Mouse (Mus musculus): ENCODE measurements around the gene Gpr137c. TPM values are rescaled to one million over a fixed set of nuclear protein-coding genes. Genes with fewer than 3 reads are reported as not detected.

Gpr137c gene
- polyA plus RNA-seq, 1 experiment from 2014 or later, result 1.8 TPM

DNA sequence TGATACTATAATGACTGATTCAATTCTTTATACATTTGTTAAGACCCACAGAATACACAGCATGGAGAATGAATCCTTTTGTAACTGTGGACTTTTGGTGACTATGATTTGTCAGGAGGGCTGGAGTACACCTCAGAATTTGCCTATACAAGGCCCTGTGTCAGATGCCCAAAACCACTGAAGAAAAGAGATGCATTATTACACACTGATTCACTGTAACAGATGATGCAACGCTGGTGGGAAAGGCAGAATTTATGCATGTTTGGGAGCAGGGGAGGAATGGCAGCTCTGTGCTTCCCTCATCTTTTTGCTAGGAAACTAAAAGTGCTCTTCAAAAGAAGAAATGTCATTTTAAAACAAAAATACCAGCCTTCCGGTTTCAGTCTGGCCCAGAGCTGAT is 28.5 kb upstream of the Gpr137c start:
- WGBS, result 73% methylated on average over 2 of the region's 2 CpGs
- Histone ChIP-seq H3K27me3 (replicated peaks; ENCODE audit: insufficient read depth, low read length) (no peaks in the 10 kb centered on the region), H3K36me3 (ENCODE audit: insufficient read depth, low read length) (no peaks in the 10 kb centered on the region), H3K4me3 (ENCODE audit: low read depth, low read length) (no peak overlapping the region), H3K27ac (ENCODE audit: low read length) (no peak overlapping the region), H3K9me3 (ENCODE audit: low read length) (no peaks in the 10 kb centered on the region), H3K4me1 (ENCODE audit: insufficient read depth, low read depth, low read length) (no peaks in the 10 kb centered on the region), H3K4me2 (replicated peaks; ENCODE audit: low read depth, low read length) (no peak overlapping the region), H3K9ac (replicated peaks; ENCODE audit: low read depth) (no peak overlapping the region)
- no peak for ATAC-seq
- no peak for DNase-seq (ENCODE audit: low spot score)
- no peak for TF ChIP-seq CTCF (IDR thresholded peaks at IDR 0.05)
- no peak for TF ChIP-seq EP300 (IDR thresholded peaks at IDR 0.05)

DNA sequence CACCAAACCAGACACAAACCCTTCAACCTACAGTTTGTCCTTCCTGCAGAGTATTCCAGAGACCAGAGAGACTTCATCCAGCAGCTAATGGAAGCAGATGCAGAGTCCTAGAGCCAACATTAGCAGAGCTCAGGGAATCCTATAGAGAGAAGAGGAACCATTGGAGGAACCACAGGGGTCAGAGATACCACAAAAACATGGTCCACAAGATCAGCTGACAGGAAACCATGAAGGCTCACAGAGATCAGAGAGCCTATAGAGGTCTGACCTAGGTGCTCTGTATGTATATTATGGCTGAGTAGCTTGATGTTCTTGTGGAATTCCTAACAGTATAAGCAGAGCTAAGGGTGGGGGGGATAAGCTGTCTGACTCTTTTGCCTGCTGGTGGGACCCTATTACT is 18.9 kb upstream of the Gpr137c start:
- no peak for ATAC-seq

DNA sequence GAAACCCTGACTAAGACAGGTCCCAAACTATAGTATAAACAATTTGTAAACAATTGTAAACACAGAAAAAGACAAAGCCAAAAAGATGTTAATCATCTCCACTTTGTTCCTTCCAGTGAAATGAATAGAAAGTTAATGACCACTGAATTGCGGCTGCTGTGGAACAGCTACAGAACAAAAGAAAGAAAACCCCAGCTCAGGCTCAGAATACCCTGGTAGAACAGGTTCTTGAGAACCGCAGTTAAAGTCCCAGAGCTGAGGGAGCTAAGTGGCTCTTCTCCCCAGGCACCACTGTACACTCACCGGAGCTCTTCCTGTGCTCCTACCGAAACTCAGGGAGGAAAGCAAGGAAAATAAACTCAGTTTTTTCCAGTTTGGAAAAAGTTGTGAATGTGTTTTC is 8.8 kb upstream of the Gpr137c start:
- Histone ChIP-seq H3K4me2 (replicated peaks; ENCODE audit: low read depth, low read length) (no peak overlapping the region), H3K9me3 (ENCODE audit: low read length) (no peaks in the 10 kb centered on the region), H3K27ac (ENCODE audit: low read length) (no peak overlapping the region), H3K27me3 (replicated peaks; ENCODE audit: insufficient read depth, low read length) (no peaks in the 10 kb centered on the region), H3K36me3 (ENCODE audit: insufficient read depth, low read length) (no peaks in the 10 kb centered on the region), H3K4me3 (ENCODE audit: low read depth, low read length) (no peak overlapping the region), H3K4me1 (ENCODE audit: insufficient read depth, low read depth, low read length) (no peaks in the 10 kb centered on the region), H3K9ac (replicated peaks; ENCODE audit: low read depth) (no peak overlapping the region)
- 49% methylated on average over 4 of the region's 4 CpGs for WGBS
- ATAC-seq (peak; percentile 60), DNase-seq (ENCODE audit: low spot score) (peak; percentile 61)
- no peak for TF ChIP-seq CTCF (IDR thresholded peaks at IDR 0.05)
- TF ChIP-seq EP300 (IDR thresholded peaks at IDR 0.05), result no peak

More for the DNA sequence above, 18.9 kb upstream of the Gpr137c start:
- Histone ChIP-seq H3K4me3 (ENCODE audit: low read depth, low read length) (no peak overlapping the region), H3K4me2 (replicated peaks; ENCODE audit: low read depth, low read length) (no peak overlapping the region), H3K9me3 (ENCODE audit: low read length) (no peaks in the 10 kb centered on the region), H3K4me1 (ENCODE audit: insufficient read depth, low read depth, low read length) (no peaks in the 10 kb centered on the region), H3K27me3 (replicated peaks; ENCODE audit: insufficient read depth, low read length) (no peaks in the 10 kb centered on the region), H3K9ac (replicated peaks; ENCODE audit: low read depth) (no peak overlapping the region), H3K27ac (ENCODE audit: low read length) (no peak overlapping the region), H3K36me3 (ENCODE audit: insufficient read depth, low read length) (0 out of 2 replicates have a peak, but pooled peaks cover 4% of the 10 kb centered on the region)
- DNase-seq (ENCODE audit: low spot score), result no peak
- TF ChIP-seq EP300 (IDR thresholded peaks at IDR 0.05) (no peak), CTCF (IDR thresholded peaks at IDR 0.05) (no peak)

DNA sequence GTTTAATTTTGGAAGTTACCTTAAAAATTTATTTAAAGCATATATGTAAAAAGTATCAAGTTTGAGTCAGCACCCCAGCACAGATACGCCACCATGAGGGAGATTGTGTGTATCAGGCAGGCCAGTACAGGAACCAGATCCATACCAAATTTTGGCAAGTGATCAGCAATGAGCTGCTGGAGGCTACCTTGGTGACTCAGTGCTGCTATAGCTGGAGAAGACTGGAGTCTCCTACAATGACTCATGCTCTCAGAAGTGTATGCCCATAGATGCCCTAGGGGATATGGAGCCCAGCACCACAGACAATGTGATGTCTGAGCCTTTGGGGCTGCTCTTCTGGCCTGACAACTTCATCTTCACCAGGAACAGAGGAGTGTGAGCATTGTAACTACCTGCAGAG is 8.1 kb upstream of the Gpr137c start:
- 92% methylated on average over 1 of the region's 1 CpGs for WGBS
- Histone ChIP-seq H3K4me2 (replicated peaks; ENCODE audit: low read depth, low read length) (no peak overlapping the region), H3K36me3 (ENCODE audit: insufficient read depth, low read length) (no peaks in the 10 kb centered on the region), H3K4me1 (ENCODE audit: insufficient read depth, low read depth, low read length) (no peaks in the 10 kb centered on the region), H3K27me3 (replicated peaks; ENCODE audit: insufficient read depth, low read length) (no peaks in the 10 kb centered on the region), H3K4me3 (ENCODE audit: low read depth, low read length) (no peak overlapping the region), H3K9ac (replicated peaks; ENCODE audit: low read depth) (no peak overlapping the region), H3K9me3 (ENCODE audit: low read length) (no peaks in the 10 kb centered on the region), H3K27ac (ENCODE audit: low read length) (no peak overlapping the region)
- no peak for ATAC-seq
- no peak for DNase-seq (ENCODE audit: low spot score)
- TF ChIP-seq CTCF (IDR thresholded peaks at IDR 0.05), result no peak
- TF ChIP-seq EP300 (IDR thresholded peaks at IDR 0.05), result no peak

DNA sequence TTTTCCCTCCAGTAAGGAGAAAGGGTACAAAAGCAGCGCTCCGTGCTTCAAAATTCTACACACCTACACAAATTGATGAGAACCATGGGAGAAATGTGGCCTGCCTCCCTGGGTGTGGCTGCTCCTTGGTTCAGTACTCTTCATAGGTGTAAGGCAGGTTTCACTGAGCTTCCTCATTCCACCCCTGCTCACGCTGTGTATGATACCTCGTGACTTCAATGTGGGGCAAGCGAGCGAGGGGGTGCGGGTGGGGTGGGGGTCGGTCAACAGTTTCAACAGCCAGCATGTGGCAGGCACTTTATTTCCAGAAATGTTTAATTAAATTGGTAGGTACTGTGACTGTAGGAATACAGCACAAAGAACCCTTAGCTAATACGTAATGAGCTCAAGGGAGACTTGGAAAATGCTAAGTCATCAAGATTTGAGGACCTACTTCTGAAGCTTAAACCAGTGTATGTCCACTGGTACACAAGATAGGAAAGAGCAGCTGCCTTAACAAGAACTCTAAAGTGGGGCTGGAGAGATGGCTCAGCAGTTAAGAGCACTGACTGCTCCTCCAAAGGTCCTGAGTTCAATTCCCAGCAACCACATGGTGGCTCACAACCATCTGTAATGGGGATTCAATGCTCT is 2.7 kb upstream of the Gpr137c start:
- H3K9ac ChIP-seq (replicated peaks; ENCODE audit: low read depth), result no peak overlapping the region
- no peak for TF ChIP-seq EP300 (IDR thresholded peaks at IDR 0.05)
- TF ChIP-seq CTCF (IDR thresholded peaks at IDR 0.05), result no peak
- WGBS, result 89% methylated on average over 9 of the region's 9 CpGs
- no peaks in the 10 kb centered on the region for H3K9me3 ChIP-seq (ENCODE audit: low read length)
- no peaks in the 10 kb centered on the region for H3K27me3 ChIP-seq (replicated peaks; ENCODE audit: insufficient read depth, low read length)
- ATAC-seq, result no peak
- H3K4me1 ChIP-seq (ENCODE audit: insufficient read depth, low read depth, low read length), result no peaks in the 10 kb centered on the region
- H3K36me3 ChIP-seq (ENCODE audit: insufficient read depth, low read length), result no peaks in the 10 kb centered on the region
- H3K4me3 ChIP-seq (ENCODE audit: low read depth, low read length), result no peak overlapping the region
- no peak overlapping the region for H3K27ac ChIP-seq (ENCODE audit: low read length)
- DNase-seq (ENCODE audit: low spot score), result no peak
- H3K4me2 ChIP-seq (replicated peaks; ENCODE audit: low read depth, low read length), result no peak overlapping the region

DNA sequence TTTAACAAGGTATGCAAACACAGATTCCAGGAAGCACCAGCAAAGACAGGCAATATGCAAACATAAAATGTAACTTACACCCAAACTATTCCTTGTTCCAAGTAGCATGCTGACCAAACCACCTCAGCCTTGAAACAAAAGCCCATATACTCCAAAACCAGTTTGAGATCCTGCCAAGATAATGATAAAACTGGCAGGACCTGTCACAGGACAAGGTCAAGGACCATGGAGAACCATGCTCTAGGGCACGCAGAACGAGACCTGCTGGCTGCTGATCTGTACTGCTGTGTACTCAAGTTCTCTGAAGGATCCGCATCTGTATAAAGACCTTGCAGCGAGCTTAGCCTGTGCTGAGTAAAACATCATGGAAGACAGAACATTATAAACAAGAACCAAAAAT is 1.8 kb upstream of the Gpr137c start:
- no peak for TF ChIP-seq CTCF (IDR thresholded peaks at IDR 0.05)
- H3K27ac ChIP-seq (ENCODE audit: low read length), result no peak overlapping the region
- H3K4me1 ChIP-seq (ENCODE audit: insufficient read depth, low read depth, low read length), result no peaks in the 10 kb centered on the region
- H3K9me3 ChIP-seq (ENCODE audit: low read length), result no peaks in the 10 kb centered on the region
- no peak overlapping the region for H3K4me2 ChIP-seq (replicated peaks; ENCODE audit: low read depth, low read length)
- H3K36me3 ChIP-seq (ENCODE audit: insufficient read depth, low read length), result no peaks in the 10 kb centered on the region
- ATAC-seq (no peak), DNase-seq (ENCODE audit: low spot score) (peak; percentile 46)
- H3K27me3 ChIP-seq (replicated peaks; ENCODE audit: insufficient read depth, low read length), result no peaks in the 10 kb centered on the region
- WGBS, result 52% methylated on average over 4 of the region's 4 CpGs
- no peak overlapping the region for H3K4me3 ChIP-seq (ENCODE audit: low read depth, low read length)
- H3K9ac ChIP-seq (replicated peaks; ENCODE audit: low read depth), result no peak overlapping the region
